13 mouse cellular contexts compared by ENCODE assay signal in the genomic region with DNA sequence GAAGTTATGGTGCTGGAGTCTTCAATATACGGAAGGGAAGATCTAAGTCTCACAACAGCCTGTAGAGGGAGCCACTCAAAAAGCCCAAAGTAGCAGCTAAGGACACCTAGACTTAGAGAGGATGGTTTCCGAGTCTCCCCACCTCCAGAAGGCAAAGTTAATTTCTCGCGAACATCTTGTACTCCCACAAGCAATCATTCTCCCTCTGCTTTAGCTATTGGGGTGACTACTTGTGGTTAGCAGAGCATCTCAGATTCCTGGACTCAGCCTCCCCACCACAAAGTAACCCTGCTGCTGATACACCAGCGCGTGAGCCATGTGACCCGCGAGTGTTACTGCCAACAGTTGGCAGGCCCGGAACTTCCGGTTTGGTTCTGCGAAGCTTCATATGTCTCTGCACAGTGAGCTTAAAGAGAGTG. TPM values are rescaled to one million over a fixed set of nuclear protein-coding genes. Genes with fewer than 3 reads are reported as not detected.
DNase-seq lines count a peak whose midpoint lies in the region; ATAC-seq and TF ChIP-seq lines count a peak whose summit lies in the region.
"Had no signal": no experiment of that assay in that cellular context is flagged by ENCODE, and none has a peak within 500 bp of the region (broad histone marks: within the 10 kb centered on the region; RNA-seq: fewer than 3 reads in every experiment).

No protein-coding gene starts in this region.

- intact Hi-C loops in left cerebral cortex, adult 2 months (cut with DNase I) = no loop called here

- no peak overlapping the region for H3K4me2 ChIP-seq in hindbrain, embryonic 11.5 days (replicated peaks; ENCODE audit: low read depth, low read length)
- H3K4me2 ChIP-seq: hindbrain, embryonic 13.5 days; liver, embryonic 13.5 days; midbrain, embryonic 15.5 days had no signal

- no peak overlapping the region for H3K27ac ChIP-seq in left cerebral cortex, adult 2 months
- H3K27ac ChIP-seq in bone marrow, adult 2 months (ENCODE audit: control insufficient read depth, insufficient read depth, low read depth, low read length, poor library complexity) = peak overlapping the region; percentile 83
- H3K27ac ChIP-seq in hindbrain, embryonic 11.5 days (ENCODE audit: low read depth, low read length) = no peak overlapping the region
- H3K27ac ChIP-seq: forebrain, embryonic 10.5 days; hindbrain, embryonic 13.5 days; midbrain, embryonic 15.5 days had no signal

- H3K9me3 ChIP-seq in hindbrain, embryonic 11.5 days (ENCODE audit: control insufficient read depth, low read length) = no peaks in the 10 kb centered on the region
- H3K9me3 ChIP-seq: forebrain, embryonic 10.5 days; hindbrain, embryonic 13.5 days; liver, embryonic 13.5 days; midbrain, embryonic 15.5 days had no signal

- no peak for DNase-seq in left cerebral cortex, adult 2 months (ENCODE audit: extremely low spot score in 1 of 2, low spot score in 2 of 2)
- no peak for DNase-seq in left cerebral cortex, adult 11 months (ENCODE audit: low spot score)
- DNase-seq in splenic B cell, adult 2 months (ENCODE audit: low read depth, low spot score) = peak; percentile 61
- no peak for DNase-seq in hindbrain, embryonic 11.5 days (ENCODE audit: low spot score)
- DNase-seq in c-Kit-positive CD71-positive TER-119-positive erythroid progenitor cells, embryonic 14.5 days (ENCODE audit: low spot score) = no peak
- no peak for DNase-seq in lung, postnatal 36 days
- DNase-seq: adrenal gland, postnatal 36 days; liver, embryonic 13.5 days had no signal

- H3K9ac ChIP-seq in hindbrain, embryonic 11.5 days (ENCODE audit: low read depth, low read length) = no peak overlapping the region
- H3K9ac ChIP-seq: hindbrain, embryonic 13.5 days; liver, embryonic 13.5 days; midbrain, embryonic 15.5 days had no signal

- WGBS in bone marrow, adult 2 months = 65% methylated on average over 11 of the region's 11 CpGs
- 91% methylated on average over 11 of the region's 11 CpGs for WGBS in hindbrain, embryonic 11.5 days

- no peaks in the 10 kb centered on the region for H3K36me3 ChIP-seq in splenic B cell, adult 2 months (ENCODE audit: control insufficient read depth, insufficient read depth, low read length, poor library complexity, severe bottlenecking)
- no peaks in the 10 kb centered on the region for H3K36me3 ChIP-seq in hindbrain, embryonic 11.5 days (ENCODE audit: control insufficient read depth, insufficient read depth, low read length)
- H3K36me3 ChIP-seq: forebrain, embryonic 10.5 days; hindbrain, embryonic 13.5 days; liver, embryonic 13.5 days; midbrain, embryonic 15.5 days had no signal

- H3K4me1 ChIP-seq in bone marrow, adult 2 months (ENCODE audit: control insufficient read depth, insufficient read depth, low read length) = peaks cover 17% of the 10 kb centered on the region
- H3K4me1 ChIP-seq in hindbrain, embryonic 11.5 days (replicated peaks; ENCODE audit: control insufficient read depth, insufficient read depth, low read length) = no peaks in the 10 kb centered on the region
- H3K4me1 ChIP-seq: forebrain, embryonic 10.5 days; hindbrain, embryonic 13.5 days; liver, embryonic 13.5 days; midbrain, embryonic 15.5 days had no signal

- H3K27me3 ChIP-seq in splenic B cell, adult 2 months (ENCODE audit: control insufficient read depth, insufficient read depth, low read length, poor library complexity, severe bottlenecking) = no peaks in the 10 kb centered on the region
- H3K27me3 ChIP-seq in hindbrain, embryonic 11.5 days (ENCODE audit: control insufficient read depth, insufficient read depth, low read length) = no peaks in the 10 kb centered on the region
- H3K27me3 ChIP-seq: hindbrain, embryonic 13.5 days; liver, embryonic 13.5 days; midbrain, embryonic 15.5 days had no signal

- no peak for TF ChIP-seq POLR2A in bone marrow, adult 2 months (IDR thresholded peaks at IDR 0.05; ENCODE audit: borderline replicate concordance, control insufficient read depth, low read depth, low read length)

- H3K4me3 ChIP-seq in left cerebral cortex, adult 2 months = no peak overlapping the region
- H3K4me3 ChIP-seq in bone marrow, adult 2 months (replicated peaks; ENCODE audit: control insufficient read depth, low read depth, low read length) = no peak overlapping the region
- no peak overlapping the region for H3K4me3 ChIP-seq in hindbrain, embryonic 11.5 days (ENCODE audit: low read depth, low read length)
- H3K4me3 ChIP-seq: forebrain, embryonic 10.5 days; hindbrain, embryonic 13.5 days; liver, embryonic 13.5 days; midbrain, embryonic 15.5 days had no signal

- TF ChIP-seq CTCF in left cerebral cortex, adult 2 months (IDR thresholded peaks at IDR 0.05) = peak; percentile 37
- TF ChIP-seq CTCF in bone marrow, adult 2 months (IDR thresholded peaks at IDR 0.05; ENCODE audit: control insufficient read depth, insufficient read depth, low read length) = no peak

- ATAC-seq in CD4-positive, CD25-positive, alpha-beta regulatory T cell, adult 4 months = peak; percentile 79
- no peak for ATAC-seq in hindbrain, embryonic 11.5 days (ENCODE audit: low FRiP score)
- ATAC-seq: midbrain, embryonic 15.5 days had no signal

RNA-seq across cellular contexts. Expression of a gene that starts 28.5 kb away (rescaled TPM):
- 1 to 10 TPM; 6.8 to 7.4 TPM for total RNA-seq in left cerebral cortex, adult 2 months (2021)
- 10 to 100 TPM; 49.3 to 54.4 TPM for polyA plus RNA-seq in CD4-positive, CD25-positive, alpha-beta regulatory T cell, adult 4 months (2017; shearing (Covaris generic))
- 6.4 and 9.0 TPM in 2 replicates for polyA plus RNA-seq in bone marrow, adult 2 months (2011; ENCODE audit: insufficient read depth, insufficient read length, low replicate concordance, missing spikeins)
- 12.5 and 13.4 TPM in 2 replicates for polyA plus RNA-seq in hindbrain, embryonic 11.5 days (2014; fragmentation: Nextera tagmentation; extraction: Ambion mirVana)
